Mouse (Mus musculus) adrenal gland, postnatal 4 days (tissue): ENCODE data around the gene Gm21992. TPM values are rescaled to one million over a fixed set of nuclear protein-coding genes. Genes with fewer than 3 reads are reported as not detected.

Source experiments
- DNase-seq, 2 experiments: peaks; one replicate each; pipeline ENCODE4 v3.0.0; 2021 to 2022; ENCODE audit warnings: low spot score in 2 of 2, mixed read lengths in 2 of 2
- total RNA-seq, 2 experiments: library from RNA; stranded (reverse); gene quantifications; 2 replicates each; pipeline ENCODE4 v1.2.3; 2021

The Gm21992 gene
- total RNA-seq, 2 experiments from 2014 or later: 15.1 to 27.1 TPM

DNA sequence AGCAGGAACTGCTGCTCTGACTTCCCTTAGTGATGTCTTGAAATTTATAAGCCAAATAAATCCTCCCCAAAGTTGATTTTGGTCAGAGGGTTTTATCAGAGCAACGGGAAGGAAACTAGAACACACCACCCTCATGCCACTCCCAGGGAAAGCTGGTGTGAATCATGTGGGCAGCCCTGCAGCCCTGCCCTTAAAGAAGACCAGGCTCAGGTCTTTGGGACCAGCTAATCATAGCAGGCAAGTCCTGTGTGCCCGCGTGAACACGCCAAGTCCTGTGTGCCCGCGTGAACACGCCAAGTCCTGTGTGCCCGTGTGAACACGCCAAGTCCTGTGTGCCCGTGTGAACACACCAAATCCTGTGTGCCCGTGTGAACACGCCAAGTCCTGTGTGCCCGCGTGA is 94.7 kb downstream of the Gm21992 start:
- DNase-seq: no peak

- DNase-seq: no peak
These were observed 97.5 kb downstream of the Gm21992 start for GRCm38 (mm10) chr19:4713886-4714285.

DNA sequence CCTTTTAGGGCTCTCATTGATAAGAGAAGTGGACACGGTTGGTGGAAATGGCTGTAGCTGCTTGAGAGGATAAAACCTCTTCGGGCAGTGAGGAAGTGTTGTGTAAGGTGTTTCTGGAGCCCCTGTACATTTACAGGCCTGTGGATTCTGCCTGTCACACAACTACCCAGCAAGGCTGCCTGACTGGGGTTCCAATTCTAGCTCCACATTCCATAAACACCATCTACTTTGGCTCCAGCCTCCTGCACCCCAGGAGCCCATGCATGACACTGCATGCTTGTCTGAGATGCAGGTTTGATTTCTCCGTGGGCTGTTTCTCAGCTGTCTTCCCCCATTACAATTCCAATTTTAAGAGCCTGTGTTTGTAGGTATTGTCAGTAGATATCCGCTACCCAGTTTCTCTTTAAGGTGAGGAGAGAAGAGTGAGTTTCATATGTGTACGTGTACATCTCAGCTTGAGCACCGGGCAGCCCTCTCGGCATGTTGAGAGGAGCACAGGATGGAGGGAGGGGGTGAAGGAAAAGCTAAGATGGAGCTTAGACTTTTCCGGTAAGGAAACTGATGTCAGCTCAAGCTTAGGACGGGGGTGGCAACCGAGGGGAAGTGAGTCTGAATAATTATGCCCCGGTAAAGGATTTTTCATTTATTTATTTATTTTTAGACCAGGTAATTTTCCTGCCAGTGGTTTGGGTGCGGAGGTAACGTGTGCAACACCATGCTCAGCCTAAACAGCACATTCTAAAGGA is 98.5 kb downstream of the Gm21992 start:
- DNase-seq: no peak

GRCm38 (mm10) chr19:4712156-4712780 is 99.1 kb downstream of the Gm21992 start:
- no peak for DNase-seq

- DNase-seq: no peak
These were observed 99.7 kb downstream of the Gm21992 start for GRCm38 (mm10) chr19:4711601-4712155.

DNA sequence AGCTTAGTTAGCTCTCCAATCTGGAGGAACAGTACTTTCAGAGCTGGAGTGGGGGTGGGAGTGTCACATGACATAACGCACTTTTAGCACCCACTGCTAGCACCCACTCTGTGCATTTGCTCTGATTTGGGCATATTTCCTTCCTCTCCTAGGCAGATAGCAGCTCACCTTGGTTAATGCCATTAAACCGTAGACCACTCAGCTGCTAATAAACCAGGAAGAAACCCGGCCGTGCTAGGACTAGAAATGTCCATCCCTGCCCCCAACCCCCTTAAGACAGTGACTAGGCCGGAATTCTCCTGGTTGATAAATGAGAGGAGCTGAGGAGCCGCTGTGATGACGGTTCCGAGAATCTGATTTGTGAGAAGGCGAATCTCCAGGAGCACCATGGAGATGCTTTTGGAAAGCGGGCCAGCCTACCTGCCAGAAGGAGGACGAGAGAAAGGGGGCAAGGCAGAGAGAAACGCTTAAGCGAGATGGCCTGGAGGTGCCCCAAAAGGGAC is 100.3 kb downstream of the Gm21992 start, which contains the start of gene Sptbn2:
Gene Sptbn2 (plus strand): TSS at position 70 of the 503 bp plus-strand sequence.
- no peak for DNase-seq

GRCm38 (mm10) chr19:4708765-4709164 is 102.6 kb downstream of the Gm21992 start:
- DNase-seq: no peak

DNA sequence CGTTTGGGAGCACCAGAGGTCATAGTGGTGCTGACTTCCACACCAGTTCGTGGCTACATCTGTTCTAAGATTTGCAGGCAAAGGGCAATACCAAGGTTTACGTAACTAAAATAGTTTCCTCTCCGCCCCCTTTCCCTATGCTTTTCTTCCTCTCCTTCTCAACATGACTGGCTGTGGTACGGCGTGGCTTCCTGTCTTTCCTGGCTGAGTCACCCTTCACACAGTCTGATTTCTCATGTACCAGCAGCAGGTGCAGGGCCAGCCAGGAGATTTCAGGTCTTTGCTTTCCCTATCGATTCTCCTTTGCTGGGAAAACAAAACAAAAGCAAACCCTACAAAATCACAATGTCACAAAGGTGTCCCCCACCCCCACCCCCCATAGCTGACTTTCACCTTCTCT is 110.2 kb downstream of the Gm21992 start:
- DNase-seq: no peak

DNA sequence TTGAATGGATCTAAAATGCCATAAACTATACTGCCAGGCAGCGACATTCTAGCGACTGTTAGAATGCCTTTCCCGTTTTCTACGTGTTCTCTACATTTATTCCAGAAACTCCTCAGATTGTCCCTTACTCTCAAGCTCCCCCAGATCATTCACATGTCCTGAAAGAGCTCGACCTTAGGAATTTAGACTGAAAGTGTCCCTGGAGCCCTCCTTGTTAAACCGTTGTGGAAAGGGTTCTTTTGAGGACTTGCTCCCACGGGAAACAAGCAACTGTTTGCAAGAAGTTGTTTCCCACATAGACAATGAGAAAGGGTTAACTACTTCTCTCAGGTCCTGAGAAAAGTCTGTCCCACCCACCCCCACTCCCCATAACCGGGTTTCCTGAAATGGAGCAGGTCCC is 110.8 kb downstream of the Gm21992 start:
- DNase-seq: no peak

GRCm38 (mm10) chr19:4699821-4700220 is 111.6 kb downstream of the Gm21992 start:
- DNase-seq: no peak

DNA sequence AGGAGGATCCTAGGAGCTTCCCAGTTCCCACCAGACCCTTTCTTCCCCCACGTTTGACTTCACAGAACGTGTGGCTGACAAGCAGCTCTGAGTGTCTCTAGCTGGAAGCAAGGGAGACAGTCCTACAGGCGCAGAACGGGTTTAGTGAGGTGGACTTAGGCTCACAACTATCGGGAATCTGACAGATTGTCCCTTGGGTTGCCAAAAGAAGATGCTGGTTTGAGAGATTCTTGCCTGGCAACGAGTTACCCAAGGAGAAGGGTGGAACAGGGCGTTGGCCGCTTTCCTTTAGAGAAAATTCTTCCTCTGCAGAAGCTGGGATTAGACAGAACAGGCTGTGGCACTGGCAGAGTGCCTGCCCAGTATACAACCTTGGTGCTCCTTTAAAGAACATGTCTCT is 112.6 kb downstream of the Gm21992 start:
- no peak for DNase-seq

DNA sequence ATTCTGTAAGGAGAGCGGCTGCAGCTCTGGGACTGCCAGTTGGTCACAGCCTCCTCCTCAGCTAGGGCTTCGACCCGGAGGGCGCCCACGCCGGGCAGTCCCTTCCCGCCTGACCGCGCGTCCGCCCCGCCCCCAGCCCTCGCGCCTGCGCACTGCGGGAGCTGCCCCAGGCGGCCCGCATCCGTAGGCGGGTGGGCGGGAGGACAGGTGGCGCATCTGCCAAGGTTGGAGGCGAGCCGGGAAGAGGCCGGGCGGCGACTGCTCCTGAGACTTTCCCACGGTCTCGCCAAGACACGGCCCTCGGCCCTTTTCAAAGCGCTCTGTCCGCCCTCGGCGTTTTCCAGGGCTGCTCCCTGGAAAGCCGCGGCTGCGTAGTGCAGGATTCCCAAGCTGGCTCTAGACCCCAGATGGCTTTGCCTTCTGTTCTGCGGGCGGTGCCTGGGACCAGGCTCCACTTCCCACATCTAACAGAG is 113.2 kb downstream of the Gm21992 start, which contains the start of gene Gm960:
Gene Gm960 (minus strand): TSS at position 464 of the 473 bp plus-strand sequence.
- peak; percentile 44 to 47 for DNase-seq

DNA sequence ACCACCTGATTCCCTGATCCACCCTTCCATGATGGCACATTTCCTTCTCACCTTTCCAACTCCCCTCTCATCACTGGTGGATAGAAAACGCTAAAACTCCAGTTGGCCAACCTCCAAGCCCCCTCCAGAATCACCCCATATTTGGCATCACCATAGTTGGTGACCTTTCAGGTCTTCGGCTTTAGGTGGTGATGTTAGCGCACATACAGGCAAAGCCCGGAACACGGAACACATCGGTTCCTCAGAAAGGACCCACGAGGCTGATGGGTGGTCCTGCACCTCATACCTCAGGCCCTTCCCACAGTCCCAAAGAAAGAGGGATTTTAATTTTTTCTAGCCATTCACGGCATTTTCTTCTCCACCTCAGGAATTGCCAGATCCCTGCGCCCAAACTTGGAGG is 113.7 kb downstream of the Gm21992 start:
- DNase-seq: no peak

DNA sequence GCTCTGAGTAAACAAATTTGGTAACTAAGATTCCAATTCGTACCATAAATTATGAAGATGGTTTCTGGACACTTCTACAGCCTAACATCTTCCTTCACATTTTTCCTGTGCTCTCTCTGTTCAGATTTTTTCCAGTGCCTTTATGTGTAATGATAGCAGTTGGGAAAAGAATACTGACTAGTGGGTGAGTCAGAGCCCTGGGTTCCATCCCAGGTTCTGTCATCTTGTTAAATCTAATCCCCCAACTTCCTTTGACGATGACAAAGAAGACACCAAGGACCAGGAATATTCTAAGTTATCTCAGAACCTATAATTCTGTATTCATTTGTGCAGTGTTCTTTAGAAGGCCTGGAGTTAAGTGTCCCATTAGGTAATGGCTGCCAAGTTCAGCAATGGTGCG is 114.3 kb downstream of the Gm21992 start:
- no peak for DNase-seq

DNA sequence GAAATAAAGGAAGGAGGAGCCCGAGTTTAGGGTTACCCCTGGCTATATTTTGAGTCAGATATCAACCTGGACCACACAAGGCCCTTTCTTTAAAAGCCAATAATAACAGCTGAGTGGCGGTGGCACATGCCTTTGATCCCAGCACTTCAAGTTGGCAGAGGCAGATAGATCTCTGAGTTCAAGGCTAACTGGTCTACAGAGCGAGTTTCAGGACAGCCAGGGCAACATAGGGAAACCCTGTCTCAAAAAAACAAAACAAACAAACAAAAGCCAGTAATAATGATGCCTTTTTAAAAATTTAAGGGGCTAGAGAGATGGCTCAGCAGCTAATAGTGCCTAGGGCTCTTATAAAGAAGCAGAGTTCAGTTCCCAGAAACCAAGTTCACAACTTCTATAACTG is 117.1 kb downstream of the Gm21992 start:
- no peak for DNase-seq

Other genes starting within 250 kb of the Gm21992 start
- gene Lrfn4, start 195.9 kb downstream of the Gm21992 start, total RNA-seq: 10 to 100 TPM; 15.8 to 20.0 TPM
- 10 to 100 TPM; 35.7 to 39.5 TPM for gene Rce1, start 186.0 kb downstream of the Gm21992 start, total RNA-seq
- under 1 TPM; 0.28 to 0.56 TPM for gene Gm960, start 112.9 kb downstream of the Gm21992 start, total RNA-seq
- gene Sptbn2, start 100.4 kb downstream of the Gm21992 start, total RNA-seq: 1 to 10 TPM; 4.7 to 5.3 TPM
- gene Rbm4b, start 55.1 kb downstream of the Gm21992 start, total RNA-seq: 10 to 100 TPM; 15.7 to 15.9 TPM
- gene Rbm4, start 17.7 kb downstream of the Gm21992 start, total RNA-seq: 10 to 100 TPM; 65.4 to 65.7 TPM
- 10 to 100 TPM; 55.8 to 57.7 TPM for gene Rbm14, start within 50 bp of the Gm21992 start, total RNA-seq
- gene Ccs, start 27.7 kb upstream of the Gm21992 start, total RNA-seq: 10 to 100 TPM; 87.5 to 98.7 TPM
- under 1 TPM in 1 of 2 experiments, not detected in 1; 0.17 TPM for gene Ccdc87, start 27.8 kb upstream of the Gm21992 start, total RNA-seq
- gene Ctsf, start 43.5 kb upstream of the Gm21992 start, total RNA-seq: 100 to 1,000 TPM; 256 to 274 TPM
- gene Actn3, start 66.3 kb upstream of the Gm21992 start, total RNA-seq: 10 to 100 TPM in 1 of 2 experiments, 1 to 10 TPM in 1; 8.5 to 35.5 TPM
- gene Zdhhc24, start 67.1 kb upstream of the Gm21992 start, total RNA-seq: 10 to 100 TPM; 19.5 to 19.7 TPM
- 10 to 100 TPM; 13.1 to 15.5 TPM for gene Bbs1, start 95.0 kb upstream of the Gm21992 start, total RNA-seq
- gene Dpp3, start 116.7 kb upstream of the Gm21992 start, total RNA-seq: 100 to 1,000 TPM; 110 to 113 TPM
- 1 to 10 TPM; 6.7 to 7.3 TPM for gene Peli3, start 131.5 kb upstream of the Gm21992 start, total RNA-seq
- 10 to 100 TPM; 58.8 to 68.9 TPM for gene Mrpl11, start 150.5 kb upstream of the Gm21992 start, total RNA-seq
- gene Npas4, start 178.7 kb upstream of the Gm21992 start, total RNA-seq: under 1 TPM; 0.71 to 0.78 TPM
- gene Slc29a2, start 212.2 kb upstream of the Gm21992 start, total RNA-seq: 1 to 10 TPM; 6.6 to 7.2 TPM
- 10 to 100 TPM; 48.0 to 49.0 TPM for gene B4gat1, start 227.2 kb upstream of the Gm21992 start, total RNA-seq
- gene AC124502.3, start 227.3 kb upstream of the Gm21992 start, total RNA-seq: 1 to 10 TPM; 1.3 to 2.0 TPM
- gene Brms1, start 229.7 kb upstream of the Gm21992 start, total RNA-seq: 10 to 100 TPM; 29.6 to 35.1 TPM
- 1 to 10 TPM; 5.1 TPM for gene Rin1, start 238.9 kb upstream of the Gm21992 start, total RNA-seq